ENCODE assay signal across 27 mouse cellular contexts in genomic region chr7:18875372-18875771, GRCm38 (mm10). TPM values are rescaled to one million over a fixed set of nuclear protein-coding genes. Genes with fewer than 3 reads are reported as not detected.
"Had no signal": no experiment of that assay in that cellular context is flagged by ENCODE, and none has a peak within 500 bp of the region (broad histone marks: within the 10 kb centered on the region; RNA-seq: fewer than 3 reads in every experiment).

No protein-coding gene starts in this region.

- H3K27ac ChIP-seq: kidney, postnatal 0 days; limb, embryonic 10.5 days; limb, embryonic 13.5 days; liver, embryonic 12.5 days; liver, embryonic 15.5 days; lung, embryonic 15.5 days; macrophage; midbrain, embryonic 12.5 days; midbrain, embryonic 15.5 days; neural tube, embryonic 13.5 days had no signal

- H3K4me2 ChIP-seq: limb, embryonic 13.5 days; liver, embryonic 12.5 days; liver, embryonic 15.5 days; lung, embryonic 15.5 days; midbrain, embryonic 12.5 days; midbrain, embryonic 15.5 days; neural tube, embryonic 13.5 days had no signal

- DNase-seq: kidney, adult 2 months; kidney, postnatal 25 days; liver; lung, adult 18-20 months; lung, postnatal 14 days; retina, postnatal 1 day; right cerebral cortex, postnatal 14 days; right cerebral cortex, postnatal 4 days; thymus, adult 18-20 months; thymus, postnatal 36 days had no signal

- H3K4me1 ChIP-seq: liver, embryonic 12.5 days had no signal

- H3K36me3 ChIP-seq: limb, embryonic 10.5 days; limb, embryonic 13.5 days; liver, embryonic 12.5 days; liver, embryonic 15.5 days; lung, embryonic 15.5 days; midbrain, embryonic 12.5 days; midbrain, embryonic 15.5 days; neural tube, embryonic 13.5 days had no signal

- H3K9me3 ChIP-seq: limb, embryonic 10.5 days; limb, embryonic 13.5 days; liver, embryonic 12.5 days; liver, embryonic 15.5 days; lung, embryonic 15.5 days; midbrain, embryonic 12.5 days; midbrain, embryonic 15.5 days; neural tube, embryonic 13.5 days had no signal

- H3K9ac ChIP-seq: limb, embryonic 13.5 days; liver, embryonic 12.5 days; liver, embryonic 15.5 days; lung, embryonic 15.5 days; midbrain, embryonic 12.5 days; midbrain, embryonic 15.5 days; neural tube, embryonic 13.5 days had no signal

- H3K4me3 ChIP-seq: limb, embryonic 10.5 days; limb, embryonic 13.5 days; liver, embryonic 12.5 days; liver, embryonic 15.5 days; lung, embryonic 15.5 days; midbrain, embryonic 12.5 days; midbrain, embryonic 15.5 days; myocyte; neural tube, embryonic 13.5 days had no signal

- H3K27me3 ChIP-seq: limb, embryonic 13.5 days; lung, embryonic 15.5 days; midbrain, embryonic 12.5 days; midbrain, embryonic 15.5 days; neural tube, embryonic 13.5 days had no signal

- ATAC-seq: liver, embryonic 12.5 days; midbrain, embryonic 15.5 days had no signal

RNA-seq across cellular contexts. Expression of gene Pglyrp1, which starts 4.2 kb away (rescaled TPM):
- polyA plus RNA-seq: myocyte had no signal

RNA-seq across cellular contexts. Expression of gene Mill2, which starts 35.6 kb away (rescaled TPM):
- total RNA-seq: megakaryocyte, adult 5-6 weeks; neutrophil, adult 5-6 weeks had no signal
- polyA plus RNA-seq: limb, embryonic 10.5 days had no signal

RNA-seq across cellular contexts. Expression of gene Nova2, which starts 50.3 kb away (rescaled TPM):
- total RNA-seq: megakaryocyte, adult 5-6 weeks; neutrophil, adult 5-6 weeks had no signal

RNA-seq across cellular contexts. Expression of gene Psg17, which starts 54.0 kb away (rescaled TPM):
- total RNA-seq: layer of hippocampus, postnatal 14 days; left cerebral cortex, adult 18-20 months; left cerebral cortex, postnatal 25 days; megakaryocyte, adult 5-6 weeks; neutrophil, adult 5-6 weeks had no signal
- polyA plus RNA-seq: kidney, embryonic 14.5 days; kidney, postnatal 0 days; limb, embryonic 10.5 days; liver, embryonic 12.5 days; liver, embryonic 15.5 days; lung, embryonic 15.5 days; macrophage; midbrain, embryonic 15.5 days; neural tube, embryonic 13.5 days had no signal
